Mouse (Mus musculus) kidney, adult 9 months (tissue): ENCODE results near the gene Cacnb2.

ENCODE experiments used
- DNase-seq: peaks from one replicate; pipeline ENCODE4 v3.0.0; 2022

The Cacnb2 gene

DNA sequence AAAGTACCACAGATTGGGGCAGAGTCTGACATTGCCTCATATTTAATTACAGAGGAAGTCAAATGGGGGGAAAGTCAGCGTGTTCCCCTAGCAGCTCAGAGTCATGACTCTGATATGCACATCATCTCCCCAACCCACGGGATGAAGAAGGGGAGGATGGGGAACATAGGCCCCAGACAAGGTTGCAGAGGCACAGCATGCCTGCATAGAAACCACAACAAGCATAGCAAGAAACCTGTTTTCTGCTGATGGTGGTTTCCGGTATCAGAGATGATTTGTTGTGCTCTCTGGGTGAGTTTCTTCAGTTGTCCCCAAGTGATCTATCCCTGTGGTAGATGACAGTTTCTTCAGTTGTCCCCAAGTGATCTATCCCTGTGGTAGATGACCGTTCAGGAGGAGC lies 389.6 kb downstream of the Cacnb2 start:
- DNase-seq = no peak

DNA sequence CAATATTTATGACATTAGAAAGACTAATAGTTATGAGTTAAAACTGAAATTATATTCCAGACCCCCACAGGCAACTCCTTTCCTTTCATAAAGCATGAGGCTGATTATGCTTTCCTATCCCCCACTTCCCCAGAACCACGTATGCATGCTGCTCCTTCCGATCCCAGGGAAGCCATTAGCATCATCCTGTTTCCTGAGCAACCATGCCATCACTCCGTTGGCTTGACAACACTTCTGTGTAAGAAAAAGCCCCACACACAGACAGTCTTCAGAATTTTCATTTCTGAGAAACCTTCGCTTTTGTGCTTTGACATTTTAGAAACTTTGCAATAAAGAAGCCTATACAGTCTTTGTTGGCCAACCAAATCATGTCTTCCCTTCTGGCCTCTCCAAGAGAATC lies 393.1 kb downstream of the Cacnb2 start:
- DNase-seq = no peak

DNA sequence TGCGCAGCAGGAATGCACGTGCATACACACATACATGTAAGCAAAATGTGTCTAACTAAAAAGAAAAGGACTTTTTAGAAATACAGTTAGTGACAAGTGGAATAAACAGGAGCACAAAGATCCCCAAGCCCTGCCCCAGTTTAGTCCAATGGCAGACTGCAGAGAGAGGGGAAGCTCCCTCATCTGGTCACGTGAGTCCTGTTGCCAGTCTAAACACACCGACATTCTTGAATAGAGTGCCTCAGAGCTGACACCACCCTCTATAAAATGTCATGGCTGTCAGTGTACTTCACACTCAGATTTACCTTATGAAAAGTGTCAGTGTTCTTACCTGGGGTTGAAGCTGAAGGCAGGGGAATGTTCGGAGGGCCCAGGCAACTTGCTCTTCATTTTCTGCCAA lies 394.9 kb downstream of the Cacnb2 start:
- DNase-seq = no peak

DNA sequence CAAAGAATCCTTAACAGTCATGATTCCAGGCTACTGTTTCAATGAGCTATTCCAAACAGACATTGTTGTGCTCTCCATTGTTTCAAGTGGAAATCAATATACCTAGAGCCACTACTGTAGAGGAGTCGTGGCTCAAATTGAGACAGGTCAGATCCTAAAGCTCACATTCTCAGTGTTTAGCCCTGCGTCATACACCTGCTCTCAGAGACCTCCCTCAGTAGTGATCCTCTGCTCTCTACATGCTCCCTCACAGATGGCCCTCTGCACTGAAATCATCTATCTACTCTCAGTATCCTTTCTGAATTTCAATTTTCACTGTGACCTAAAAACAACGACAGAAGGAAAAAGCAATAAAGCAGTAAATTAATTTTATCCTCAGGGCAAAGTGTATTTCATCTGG lies 404.6 kb downstream of the Cacnb2 start:
- DNase-seq = no peak

DNA sequence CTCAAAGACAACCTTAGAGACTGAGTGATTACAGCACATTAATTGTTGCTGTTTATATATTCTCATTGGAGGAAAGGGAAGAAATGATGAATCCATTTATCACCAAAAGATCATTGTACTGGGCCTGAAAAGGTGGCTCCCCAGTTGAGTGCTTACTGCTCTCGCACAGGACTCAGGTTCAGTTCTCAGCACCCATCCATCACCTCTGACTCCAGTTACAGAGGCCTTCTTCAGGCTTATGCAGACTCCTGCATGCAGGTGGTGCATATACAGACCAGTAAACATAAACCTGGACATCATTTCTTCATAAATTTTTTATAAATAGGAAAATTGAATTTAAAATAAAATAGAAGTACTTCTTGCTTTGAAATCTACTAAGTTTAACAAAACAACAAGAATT lies 405.2 kb downstream of the Cacnb2 start:
- no peak for DNase-seq

DNA sequence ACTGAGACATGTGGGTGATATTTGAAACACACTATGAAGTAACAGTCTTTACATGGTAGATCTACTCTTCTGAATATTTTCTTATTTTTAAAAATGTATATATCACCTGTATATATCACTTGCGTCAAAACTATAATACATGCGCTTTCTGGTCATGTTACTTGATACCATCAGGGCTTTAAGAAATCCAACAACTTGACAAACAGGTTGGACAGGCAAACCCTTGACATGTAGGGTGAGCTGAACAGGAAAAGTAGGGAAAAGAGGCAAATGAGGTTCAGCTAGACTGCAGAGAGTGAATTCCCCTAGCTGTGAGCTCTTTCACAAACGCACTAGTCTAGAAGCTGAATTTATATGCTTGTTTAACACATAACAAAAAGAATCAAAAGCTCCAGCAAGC lies 423.9 kb downstream of the Cacnb2 start:
- DNase-seq = no peak

DNA sequence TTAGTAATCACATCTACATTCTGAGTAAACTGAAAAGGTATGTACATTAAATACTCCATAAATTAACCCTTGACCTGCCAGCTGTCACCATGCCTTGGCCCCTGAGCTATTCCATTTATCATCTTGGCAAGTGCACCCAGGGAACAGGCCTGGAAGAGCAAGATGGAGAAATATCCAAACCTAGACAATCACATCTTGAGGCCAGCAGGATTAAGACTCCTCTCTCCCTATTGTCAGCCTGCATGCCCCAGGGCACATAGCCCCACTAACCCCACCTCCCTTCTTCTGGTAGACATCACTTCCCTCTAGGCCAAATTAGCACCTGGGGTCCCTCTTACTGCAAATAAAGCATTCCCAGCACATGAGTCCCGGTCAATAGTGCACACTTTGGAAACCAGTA lies 424.9 kb downstream of the Cacnb2 start:
- no peak for DNase-seq
